Mouse (Mus musculus) kidney, adult 8-10 months (tissue): Measurements from ENCODE around the gene Tmem151a.

Source experiments
- DNase-seq, 2 experiments: peaks; one replicate each; pipeline ENCODE4 v3.0.0; 2022

The Tmem151a gene

DNA sequence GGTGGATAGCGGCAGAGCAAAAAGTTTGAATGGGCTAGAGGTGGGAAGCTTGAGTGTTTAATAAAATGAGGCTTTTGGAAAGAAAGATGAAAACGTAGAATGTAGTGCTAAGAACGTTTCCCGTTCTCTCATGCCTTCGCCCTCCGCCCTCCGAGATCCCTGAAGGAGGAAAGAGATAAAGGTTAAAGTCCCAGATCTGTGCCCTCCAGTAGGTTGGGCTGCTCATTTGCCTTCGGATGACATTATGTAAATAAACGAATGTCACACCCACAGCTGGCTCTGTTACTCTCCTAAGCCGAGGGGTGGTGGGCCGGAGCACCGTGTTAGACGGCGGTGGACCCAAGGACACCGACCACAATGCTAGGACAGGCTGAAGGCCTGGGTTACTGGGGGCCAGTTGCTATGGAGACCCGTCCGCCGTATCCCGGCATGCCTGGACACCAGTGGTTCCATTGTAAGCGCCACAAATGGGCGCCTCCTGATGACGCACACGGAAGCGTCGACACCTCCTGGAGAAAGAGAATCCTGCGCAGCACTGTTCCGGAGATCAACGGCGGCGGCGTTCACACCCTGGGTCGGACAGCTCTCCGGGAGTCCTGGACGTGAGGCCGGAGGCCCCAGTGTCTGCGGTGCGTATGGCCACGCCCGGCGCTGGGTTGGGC lies 44.3 kb downstream of the Tmem151a start, which contains the start of gene Brms1:
TSS of gene Brms1 (plus strand) at position 493 of the 662 bp plus-strand sequence.
- peak; percentile 90 to 91 for DNase-seq

DNA sequence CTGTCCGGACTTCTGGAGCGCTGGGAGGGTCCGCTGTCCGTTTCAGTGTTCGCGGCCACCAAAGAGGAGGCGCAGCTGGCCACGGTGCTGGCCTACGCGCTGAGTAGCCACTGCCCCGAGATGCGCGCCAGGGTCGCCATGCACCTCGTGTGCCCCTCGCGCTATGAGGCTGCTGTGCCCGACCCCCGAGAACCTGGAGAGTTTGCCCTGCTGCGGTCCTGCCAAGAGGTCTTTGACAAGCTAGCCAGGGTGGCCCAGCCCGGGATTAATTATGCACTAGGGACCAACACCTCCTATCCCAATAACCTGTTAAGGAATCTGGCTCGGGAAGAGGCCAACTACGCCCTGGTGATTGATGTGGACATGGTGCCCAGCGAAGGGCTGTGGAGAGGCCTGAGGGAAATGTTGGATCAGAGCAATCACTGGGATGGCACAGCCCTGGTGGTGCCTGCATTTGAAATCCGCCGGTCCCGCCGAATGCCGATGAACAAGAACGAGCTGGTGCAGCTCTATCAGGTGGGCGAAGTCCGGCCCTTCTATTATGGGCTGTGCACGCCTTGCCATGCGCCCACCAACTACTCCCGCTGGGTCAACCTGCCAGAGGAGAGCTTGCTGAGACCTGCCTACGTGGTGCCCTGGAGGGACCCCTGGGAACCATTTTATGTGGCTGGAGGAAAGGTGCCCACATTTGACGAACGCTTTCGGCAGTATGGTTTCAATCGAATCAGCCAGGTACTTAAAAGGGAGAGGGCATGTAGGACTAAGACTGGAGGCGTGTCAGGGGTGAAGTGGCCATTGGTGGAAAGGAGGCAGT lies 45.8 kb downstream of the Tmem151a start:
- DNase-seq, result peak in 1 of 2 experiments; percentile 39

DNA sequence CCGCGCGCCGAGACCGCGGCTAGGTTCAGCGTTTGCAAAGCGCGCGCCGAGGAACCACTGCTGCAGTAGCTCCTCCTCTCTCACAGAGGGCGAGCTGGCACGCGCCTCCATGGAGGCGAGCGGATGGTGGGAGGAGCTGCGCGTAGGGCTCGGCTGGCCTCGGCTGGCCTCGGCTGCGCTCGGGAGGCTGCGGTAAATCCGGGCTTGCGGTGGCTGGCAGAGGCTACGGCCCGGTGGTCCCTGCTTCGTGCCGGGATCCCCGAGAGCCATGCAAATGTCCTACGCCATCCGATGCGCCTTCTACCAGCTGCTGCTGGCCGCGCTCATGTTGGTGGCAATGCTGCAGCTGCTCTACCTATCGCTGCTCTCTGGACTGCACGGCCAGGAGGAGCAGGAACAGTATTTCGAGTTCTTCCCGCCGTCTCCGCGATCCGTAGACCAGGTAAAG lies 46.6 kb downstream of the Tmem151a start, which contains the start of the genes B4gat1 and AC124502.3:
TSS of gene B4gat1 (plus strand) at position 118 of the 448 bp plus-strand sequence.
TSS of gene AC124502.3 (plus strand) at position 183 of the 448 bp plus-strand sequence.
- peak; percentile 85 to 87 for DNase-seq

DNA sequence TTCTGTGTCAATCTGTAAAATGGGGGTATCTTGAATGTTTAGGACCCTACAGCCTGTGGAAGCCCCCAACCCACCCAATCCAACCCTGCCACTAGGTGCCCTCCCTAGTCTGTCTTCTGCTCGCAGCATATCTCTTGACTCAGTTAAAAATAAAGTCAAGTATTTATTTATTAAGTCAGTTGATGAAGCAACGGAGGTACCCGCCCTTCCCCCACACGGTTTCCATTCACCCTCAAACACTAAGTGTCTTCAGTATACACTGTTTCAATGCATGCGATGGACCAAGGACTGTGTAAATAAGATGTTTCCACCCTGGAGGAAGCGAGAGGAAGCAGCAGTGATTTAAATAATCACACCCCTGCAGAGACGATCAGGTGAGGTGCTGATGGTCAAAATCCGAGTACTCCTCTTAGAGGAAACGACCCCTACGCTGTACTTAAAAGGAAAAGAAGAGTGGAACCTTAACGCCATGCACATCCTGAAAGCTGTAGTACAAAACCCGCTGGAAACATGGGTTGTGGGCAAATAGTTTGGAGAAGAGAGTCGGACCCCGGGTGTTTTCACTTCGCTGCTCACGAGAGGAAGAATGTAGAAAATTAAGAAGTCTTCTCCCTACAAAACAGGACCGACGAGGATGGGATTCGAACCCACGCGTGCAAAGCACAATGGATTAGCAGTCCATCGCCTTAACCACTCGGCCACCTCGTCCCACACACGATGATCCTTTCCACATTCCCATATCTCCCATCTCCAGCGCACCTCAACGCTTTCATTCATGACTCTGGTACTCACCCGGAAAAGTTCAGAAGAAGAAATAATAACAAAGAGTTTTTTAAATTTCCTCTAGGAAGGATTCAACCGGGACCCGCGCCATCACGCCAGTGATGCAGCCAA lies 47.4 kb downstream of the Tmem151a start:
- DNase-seq, result peak; percentile 70 to 79

DNA sequence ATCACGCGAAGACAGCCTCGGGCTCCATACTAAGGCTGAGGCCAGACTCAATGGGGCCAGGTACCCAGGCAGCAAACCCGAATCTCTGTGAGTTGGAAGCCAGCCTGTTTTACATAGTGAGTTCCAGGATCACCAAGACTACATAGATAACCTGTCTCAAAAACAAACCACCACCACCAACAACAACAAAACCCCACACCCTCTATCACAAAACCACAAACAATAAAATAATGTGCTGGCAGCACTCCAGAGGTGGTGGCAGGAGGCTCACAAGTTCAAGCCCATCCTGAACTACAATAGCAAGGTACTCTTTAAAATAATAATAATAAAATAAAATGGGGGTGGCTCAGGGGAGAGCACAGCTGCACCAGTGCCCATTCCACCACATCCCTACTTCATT lies 48.8 kb downstream of the Tmem151a start:
- no peak for DNase-seq

DNA sequence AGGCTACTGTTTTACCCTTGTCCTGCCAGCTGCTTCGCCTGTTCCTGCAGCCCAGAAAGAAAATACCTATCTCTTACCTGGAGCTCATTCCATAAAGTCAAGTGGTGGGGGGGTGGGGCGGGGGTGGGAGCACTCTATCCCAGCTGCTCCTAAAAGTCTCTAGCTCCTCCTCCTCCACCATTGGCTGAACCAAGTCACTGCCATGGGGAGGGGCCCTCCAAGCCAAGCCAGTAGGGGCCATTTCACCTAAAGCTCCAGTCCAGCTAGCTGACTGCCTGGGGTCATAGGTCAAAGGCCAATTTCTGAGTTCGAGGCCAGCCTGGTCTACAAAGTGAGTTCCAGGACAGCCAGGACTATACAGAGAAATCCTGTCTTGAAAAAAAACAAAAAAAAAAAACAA lies 52.6 kb downstream of the Tmem151a start:
- no peak for DNase-seq

DNA sequence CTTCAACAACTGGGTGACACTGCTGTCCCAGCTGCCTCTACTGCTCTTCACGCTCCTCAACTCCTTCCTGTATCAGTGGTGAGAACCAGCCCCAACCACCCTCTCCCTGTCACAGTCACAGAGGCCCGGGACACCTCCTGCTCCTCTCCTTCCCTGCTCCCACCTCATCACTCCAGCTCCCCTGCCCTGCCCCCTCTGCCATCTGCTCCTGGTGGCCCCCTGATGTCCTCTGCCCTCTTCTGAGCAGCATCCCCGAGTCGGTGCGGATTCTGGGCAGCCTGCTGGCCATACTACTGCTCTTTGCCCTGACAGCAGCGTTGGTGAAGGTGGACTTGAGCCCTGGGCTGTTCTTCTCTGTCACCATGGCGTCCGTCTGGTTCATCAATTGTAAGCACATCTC lies 59.2 kb downstream of the Tmem151a start:
- DNase-seq, result no peak

DNA sequence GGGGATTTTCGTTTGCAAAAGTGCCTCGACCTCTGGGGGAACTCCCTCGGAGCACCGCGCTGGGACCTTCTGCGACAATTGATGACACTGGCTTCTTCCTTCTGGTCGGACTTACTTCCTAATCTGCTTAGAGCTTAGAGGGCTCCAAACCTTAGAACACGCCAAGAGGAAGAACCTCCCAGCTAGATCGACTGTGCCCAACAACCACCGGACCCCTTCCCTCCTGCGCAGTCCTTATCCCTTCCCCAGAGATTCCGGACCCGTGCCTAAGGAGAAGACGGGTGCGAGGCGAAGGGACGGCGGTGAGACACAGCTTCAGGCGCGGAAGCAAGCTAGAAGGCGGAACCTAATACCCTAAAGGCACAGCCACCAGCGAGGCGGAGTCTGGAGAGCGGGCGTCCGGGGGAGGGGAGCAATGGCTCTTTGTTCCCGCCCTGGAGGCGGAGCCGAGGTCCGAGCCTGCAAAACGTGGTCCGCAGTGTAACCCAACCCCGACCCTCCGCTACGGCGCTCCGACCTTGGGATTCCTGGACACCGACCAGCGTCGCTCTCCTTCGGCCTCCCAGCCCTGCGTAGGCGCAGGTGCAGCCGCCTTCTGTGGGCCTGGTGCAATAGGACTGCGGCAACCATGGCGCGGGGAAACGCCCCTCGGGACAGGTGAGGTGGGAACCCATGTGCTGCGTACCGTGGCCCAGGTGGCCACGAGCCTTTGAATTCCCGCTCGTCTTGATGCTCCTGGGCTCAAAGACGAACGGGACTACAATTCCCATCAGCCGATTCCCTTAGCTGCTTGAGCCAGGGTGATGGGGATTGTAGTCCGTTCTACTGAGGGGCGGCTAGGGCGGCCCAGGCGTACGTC lies 61.5 kb downstream of the Tmem151a start, which contains the start of gene Slc29a2:
TSS of gene Slc29a2 (plus strand) at position 240 of the 859 bp plus-strand sequence.
- peak; percentile 93 to 95 for DNase-seq

DNA sequence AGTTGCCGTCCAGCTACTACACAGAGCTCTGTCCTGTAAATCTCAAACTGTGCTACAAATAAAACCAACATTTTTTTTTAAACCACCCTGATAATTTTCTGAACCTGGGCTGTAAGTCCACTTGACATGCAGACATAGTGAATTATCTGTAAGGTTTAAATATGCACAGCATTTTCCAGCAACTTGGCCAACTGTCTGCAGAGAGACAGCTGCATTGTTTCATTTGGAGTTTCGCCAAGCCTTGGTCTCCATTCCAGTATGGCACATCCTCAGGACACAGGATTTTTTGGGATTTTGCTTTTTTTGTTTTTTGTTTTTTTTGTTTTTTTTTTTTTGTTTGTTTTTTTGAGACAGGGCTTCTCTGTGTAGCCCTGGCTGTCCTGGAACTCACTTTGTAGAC lies 63.9 kb downstream of the Tmem151a start:
- no peak for DNase-seq
